ENCODE assay signal across 27 mouse cellular contexts in the genomic region with DNA sequence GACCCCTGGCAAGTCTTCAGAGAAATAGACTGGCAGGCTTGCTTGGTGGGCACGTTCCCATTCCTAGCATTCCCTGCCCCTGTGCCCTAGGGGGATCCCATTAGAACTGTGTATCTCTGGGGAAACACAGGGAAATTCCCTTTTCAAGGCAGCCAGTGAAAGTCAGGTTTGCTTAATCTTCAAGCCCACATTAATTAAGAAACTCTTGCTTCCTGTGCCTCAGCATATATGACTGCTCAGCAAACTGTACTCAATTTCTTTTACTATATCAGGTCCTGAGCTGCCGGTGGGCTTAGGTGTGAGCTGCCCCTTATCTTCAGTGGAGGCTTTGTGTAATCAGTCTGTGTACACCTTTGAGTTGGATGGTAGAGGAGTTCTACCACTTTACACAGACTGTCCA. TPM values are rescaled to one million over a fixed set of nuclear protein-coding genes. Genes with fewer than 3 reads are reported as not detected.
DNase-seq lines count a peak whose midpoint lies in the region; ATAC-seq and TF ChIP-seq lines count a peak whose summit lies in the region.
"Had no signal": no experiment of that assay in that cellular context is flagged by ENCODE, and none has a peak within 500 bp of the region (broad histone marks: within the 10 kb centered on the region; RNA-seq: fewer than 3 reads in every experiment).

No protein-coding gene starts in this region.

- WGBS in bone marrow, adult 2 months = 20% methylated on average over 2 of the region's 2 CpGs
- WGBS in macrophage (ENCODE audit: missing documents) = 17% methylated on average over 2 of the region's 2 CpGs

- no peaks in the 10 kb centered on the region for H3K9me3 ChIP-seq in megakaryocyte, embryonic 14.5 days
- H3K9me3 ChIP-seq: embryonic facial prominence, embryonic 10.5 days; embryonic facial prominence, embryonic 15.5 days; G1E; hindbrain, embryonic 13.5 days; liver, embryonic 15.5 days; lung, embryonic 15.5 days had no signal

- peak; percentile 58 for DNase-seq in CD4-positive helper T cell, adult 2 months (ENCODE audit: low read depth, low spot score)
- DNase-seq in Muller cell, postnatal 12 days (ENCODE audit: inconsistent ontology term) = no peak
- DNase-seq in heart, adult 11 months = no peak
- DNase-seq: adrenal gland, postnatal 36 days; cerebellum, adult 8-10 months; cerebellum, postnatal 25 days; gastrocnemius, postnatal 14 days; heart, adult 18-20 months; heart, postnatal 4 days; kidney, adult 2 months; kidney, postnatal 36 days; midbrain, embryonic 14.5 days; retina, postnatal 1 day; right cerebral cortex, postnatal 14 days; thymus, postnatal 14 days had no signal

- H3K4me3 ChIP-seq in megakaryocyte, embryonic 14.5 days (replicated peaks) = peak overlapping the region; percentile 4
- no peak overlapping the region for H3K4me3 ChIP-seq in bone marrow, adult 2 months (replicated peaks; ENCODE audit: control insufficient read depth, low read depth, low read length)
- no peak overlapping the region for H3K4me3 ChIP-seq in macrophage (ENCODE audit: inconsistent target)
- H3K4me3 ChIP-seq: embryonic facial prominence, embryonic 10.5 days; embryonic facial prominence, embryonic 15.5 days; hindbrain, embryonic 13.5 days; liver, embryonic 15.5 days; lung, embryonic 15.5 days had no signal

- peaks cover 74% of the 10 kb centered on the region for H3K4me1 ChIP-seq in megakaryocyte, embryonic 14.5 days
- H3K4me1 ChIP-seq in bone marrow, adult 2 months (ENCODE audit: control insufficient read depth, insufficient read depth, low read length) = peaks cover 1% of the 10 kb centered on the region; the same call in 1 of the 2 replicates
- H3K4me1 ChIP-seq: embryonic facial prominence, embryonic 10.5 days; embryonic facial prominence, embryonic 15.5 days; hindbrain, embryonic 13.5 days; lung, embryonic 15.5 days had no signal

- TF ChIP-seq POLR2A in bone marrow, adult 2 months (IDR thresholded peaks at IDR 0.05; ENCODE audit: borderline replicate concordance, control insufficient read depth, low read depth, low read length) = no peak

- peaks cover 56% of the 10 kb centered on the region for H3K79me2 ChIP-seq in macrophage (ENCODE audit: inconsistent target)

- no peak for ATAC-seq in megakaryocyte, adult 5-6 weeks (ENCODE audit: poor library complexity, severe bottlenecking)
- no peak for ATAC-seq in erythroid progenitor cell, adult 5-6 weeks (replicated peaks; ENCODE audit: low FRiP score, poor library complexity, severe bottlenecking)
- ATAC-seq: forebrain, embryonic 14.5 days had no signal

- H3K36me3 ChIP-seq in megakaryocyte, embryonic 14.5 days (replicated peaks; ENCODE audit: low read length) = peaks cover 47% of the 10 kb centered on the region
- no peaks in the 10 kb centered on the region for H3K36me3 ChIP-seq in macrophage (ENCODE audit: inconsistent target)
- H3K36me3 ChIP-seq: embryonic facial prominence, embryonic 15.5 days; lung, embryonic 15.5 days had no signal

- no peak for TF ChIP-seq CTCF in bone marrow, adult 2 months (IDR thresholded peaks at IDR 0.05; ENCODE audit: control insufficient read depth, insufficient read depth, low read length)

- peak overlapping the region; percentile 51; the same call in 1 of the 2 replicates for H3K27ac ChIP-seq in bone marrow, adult 2 months (ENCODE audit: control insufficient read depth, insufficient read depth, low read depth, low read length, poor library complexity)
- H3K27ac ChIP-seq in macrophage = 0 out of 2 replicates have a peak overlapping the region, but pooled peaks have one; percentile 35
- H3K27ac ChIP-seq: embryonic facial prominence, embryonic 10.5 days; embryonic facial prominence, embryonic 15.5 days; hindbrain, embryonic 13.5 days; liver, embryonic 15.5 days; lung, embryonic 15.5 days had no signal

- no peaks in the 10 kb centered on the region for H3K27me3 ChIP-seq in megakaryocyte, embryonic 14.5 days (replicated peaks)
- H3K27me3 ChIP-seq: embryonic facial prominence, embryonic 15.5 days; hindbrain, embryonic 13.5 days; liver, embryonic 15.5 days; lung, embryonic 15.5 days had no signal

RNA-seq across cellular contexts. Expression of gene Pim2, which starts 12.3 kb away (rescaled TPM):
- 177 and 348 TPM in 2 replicates for polyA plus RNA-seq in megakaryocyte, embryonic 14.5 days (2012; ENCODE audit: insufficient read depth, low replicate concordance)
- total RNA-seq in megakaryocyte, adult 5-6 weeks (2015) = 4.7 and 8.6 TPM in 2 replicates
- total RNA-seq in megakaryocyte, adult 5-6 weeks (2017) = 1.1 and 1.4 TPM in 2 replicates
- 20.0 and 26.2 TPM in 2 replicates for polyA plus RNA-seq in bone marrow, adult 2 months (2011; ENCODE audit: insufficient read depth, insufficient read length, low replicate concordance, missing spikeins)
- 10 to 100 TPM in 16 of 26 experiments, 1 to 10 TPM in 10; 4.0 to 29.4 (median 13.5) TPM for total RNA-seq in macrophage (2018; cell fraction: chromatin; rRNA removed)
- 10 to 100 TPM in 2 of 26 experiments, 1 to 10 TPM in 24; 1.4 to 12.2 (median 2.6) TPM for total RNA-seq in macrophage (2018; cell fraction: cytosol; rRNA removed)
- 10 to 100 TPM in 20 of 26 experiments, 1 to 10 TPM in 6; 5.9 to 23.1 (median 13.5) TPM for total RNA-seq in macrophage (2018; cell fraction: nucleus; rRNA removed)
- 1.5 to 2.0 TPM (median 1.6 TPM) in 3 replicates for polyA plus RNA-seq in macrophage (2018)
- total RNA-seq in erythroid progenitor cell, adult 5-6 weeks (2015; ENCODE audit: low replicate concordance) = 37.1 and 59.1 TPM in 2 replicates
- total RNA-seq in erythroid progenitor cell, adult 5-6 weeks (2017; ENCODE audit: low replicate concordance) = 16.0 and 22.5 TPM in 2 replicates

RNA-seq across cellular contexts. Expression of gene Slc35a2, which starts 18.0 kb away (rescaled TPM):
- polyA plus RNA-seq in megakaryocyte, embryonic 14.5 days (2012; ENCODE audit: insufficient read depth, low replicate concordance) = 99.5 and 147 TPM in 2 replicates
- total RNA-seq in megakaryocyte, adult 5-6 weeks (2015) = 6.4 and 9.8 TPM in 2 replicates
- total RNA-seq in megakaryocyte, adult 5-6 weeks (2017) = 10.9 and 13.5 TPM in 2 replicates
- 21.0 and 37.1 TPM in 2 replicates for polyA plus RNA-seq in bone marrow, adult 2 months (2011; ENCODE audit: insufficient read depth, insufficient read length, low replicate concordance, missing spikeins)
- total RNA-seq in macrophage (2018; cell fraction: chromatin; rRNA removed) = 10 to 100 TPM in 20 of 26 experiments, 1 to 10 TPM in 6; 5.5 to 28.7 (median 14.1) TPM
- total RNA-seq in macrophage (2018; cell fraction: cytosol; rRNA removed) = 10 to 100 TPM; 15.4 to 34.7 (median 25.2) TPM
- total RNA-seq in macrophage (2018; cell fraction: nucleus; rRNA removed) = 10 to 100 TPM; 10.6 to 50.9 (median 29.8) TPM
- polyA plus RNA-seq in macrophage (2018) = 10.3 to 26.7 TPM (median 19.8 TPM) in 3 replicates
- 5.0 TPM in 1 of 2 replicates, not detected in the other for total RNA-seq in erythroid progenitor cell, adult 5-6 weeks (2015; ENCODE audit: low replicate concordance)
- total RNA-seq in erythroid progenitor cell, adult 5-6 weeks (2017; ENCODE audit: low replicate concordance) = 1.4 and 9.8 TPM in 2 replicates

RNA-seq across cellular contexts. Expression of gene Otud5, which starts 24.6 kb away (rescaled TPM):
- polyA plus RNA-seq in megakaryocyte, embryonic 14.5 days (2012; ENCODE audit: insufficient read depth, low replicate concordance) = 89.2 and 180 TPM in 2 replicates
- 43.2 and 50.6 TPM in 2 replicates for total RNA-seq in megakaryocyte, adult 5-6 weeks (2015)
- total RNA-seq in megakaryocyte, adult 5-6 weeks (2017) = 70.2 and 73.0 TPM in 2 replicates
- 124 and 222 TPM in 2 replicates for polyA plus RNA-seq in bone marrow, adult 2 months (2011; ENCODE audit: insufficient read depth, insufficient read length, low replicate concordance, missing spikeins)
- total RNA-seq in macrophage (2018; cell fraction: chromatin; rRNA removed) = 100 to 1,000 TPM; 171 to 383 (median 253) TPM
- 10 to 100 TPM; 39.6 to 70.9 (median 52.8) TPM for total RNA-seq in macrophage (2018; cell fraction: cytosol; rRNA removed)
- 100 to 1,000 TPM; 121 to 374 (median 187) TPM for total RNA-seq in macrophage (2018; cell fraction: nucleus; rRNA removed)
- polyA plus RNA-seq in macrophage (2018) = 38.8 to 69.0 TPM (median 61.3 TPM) in 3 replicates
- total RNA-seq in erythroid progenitor cell, adult 5-6 weeks (2015; ENCODE audit: low replicate concordance) = 327 and 376 TPM in 2 replicates
- 471 and 476 TPM in 2 replicates for total RNA-seq in erythroid progenitor cell, adult 5-6 weeks (2017; ENCODE audit: low replicate concordance)

RNA-seq across cellular contexts. Expression of gene Pqbp1, which starts 33.3 kb away (rescaled TPM):
- 135 and 223 TPM in 2 replicates for polyA plus RNA-seq in megakaryocyte, embryonic 14.5 days (2012; ENCODE audit: insufficient read depth, low replicate concordance)
- 25.6 and 29.8 TPM in 2 replicates for total RNA-seq in megakaryocyte, adult 5-6 weeks (2015)
- 116 and 123 TPM in 2 replicates for total RNA-seq in megakaryocyte, adult 5-6 weeks (2017)
- 40.9 and 45.1 TPM in 2 replicates for polyA plus RNA-seq in bone marrow, adult 2 months (2011; ENCODE audit: insufficient read depth, insufficient read length, low replicate concordance, missing spikeins)
- 10 to 100 TPM in 2 of 26 experiments, 1 to 10 TPM in 24; 2.0 to 14.0 (median 5.3) TPM for total RNA-seq in macrophage (2018; cell fraction: chromatin; rRNA removed)
- 10 to 100 TPM; 25.8 to 44.2 (median 35.3) TPM for total RNA-seq in macrophage (2018; cell fraction: cytosol; rRNA removed)
- total RNA-seq in macrophage (2018; cell fraction: nucleus; rRNA removed) = 10 to 100 TPM in 16 of 26 experiments, 1 to 10 TPM in 10; 6.4 to 20.1 (median 10.8) TPM
- 46.6 to 136 TPM (median 62.4 TPM) in 3 replicates for polyA plus RNA-seq in macrophage (2018)
- 23.1 and 24.9 TPM in 2 replicates for total RNA-seq in erythroid progenitor cell, adult 5-6 weeks (2015; ENCODE audit: low replicate concordance)
- 33.5 and 85.4 TPM in 2 replicates for total RNA-seq in erythroid progenitor cell, adult 5-6 weeks (2017; ENCODE audit: low replicate concordance)

RNA-seq across cellular contexts. Expression of gene Timm17b, which starts 33.4 kb away (rescaled TPM):
- 139 and 161 TPM in 2 replicates for polyA plus RNA-seq in megakaryocyte, embryonic 14.5 days (2012; ENCODE audit: insufficient read depth, low replicate concordance)
- total RNA-seq in megakaryocyte, adult 5-6 weeks (2015) = 75.8 and 85.4 TPM in 2 replicates
- total RNA-seq in megakaryocyte, adult 5-6 weeks (2017) = 35.8 and 50.0 TPM in 2 replicates
- 9.2 and 17.8 TPM in 2 replicates for polyA plus RNA-seq in bone marrow, adult 2 months (2011; ENCODE audit: insufficient read depth, insufficient read length, low replicate concordance, missing spikeins)
- 1 to 10 TPM in 17 of 26 experiments, under 1 TPM in 7, not detected in 2; 0.34 to 4.3 (median 1.5) TPM for total RNA-seq in macrophage (2018; cell fraction: chromatin; rRNA removed)
- 10 to 100 TPM in 19 of 26 experiments, 1 to 10 TPM in 7; 7.4 to 19.7 (median 10.9) TPM for total RNA-seq in macrophage (2018; cell fraction: cytosol; rRNA removed)
- 1 to 10 TPM in 24 of 26 experiments, under 1 TPM in 2; 0.75 to 9.0 (median 2.6) TPM for total RNA-seq in macrophage (2018; cell fraction: nucleus; rRNA removed)
- 7.5 to 12.2 TPM (median 10.3 TPM) in 3 replicates for polyA plus RNA-seq in macrophage (2018)
- total RNA-seq in erythroid progenitor cell, adult 5-6 weeks (2015; ENCODE audit: low replicate concordance) = 53.2 and 63.4 TPM in 2 replicates
- 10.7 and 20.7 TPM in 2 replicates for total RNA-seq in erythroid progenitor cell, adult 5-6 weeks (2017; ENCODE audit: low replicate concordance)
